Mouse (Mus musculus) ES-Bruce4 (cell line): Measurements from ENCODE around the gene Tssk6. TPM values are rescaled to one million over a fixed set of nuclear protein-coding genes. Genes with fewer than 3 reads are reported as not detected.

Experiments used
- H3K27ac ChIP-seq: 2 replicates; pipeline ENCODE4 v1.5.1; 2012; ENCODE audit warnings: low read length, inconsistent platforms; ENCODE audit not compliant: insufficient read depth
- H3K27me3 ChIP-seq: 2 replicates; pipeline ENCODE4 v1.6.1; 2012; ENCODE audit warnings: mild to moderate bottlenecking, low read length, inconsistent platforms; ENCODE audit not compliant: control insufficient read depth, poor library complexity, insufficient read depth, severe bottlenecking
- H3K36me3 ChIP-seq: 2 replicates; pipeline ENCODE4 v1.6.1; 2012; ENCODE audit warnings: inconsistent platforms, mild to moderate bottlenecking, low read length, moderate library complexity; ENCODE audit not compliant: control insufficient read depth, poor library complexity, insufficient read depth, severe bottlenecking
- H3K4me1 ChIP-seq: one replicate; pipeline ENCODE4 v1.8.1; 2011; ENCODE audit warnings: low read length; ENCODE audit not compliant: control insufficient read depth, insufficient read depth
- H3K4me3 ChIP-seq: 2 replicates; pipeline ENCODE4 v1.5.1; 2011; ENCODE audit warnings: low read depth, mild to moderate bottlenecking, low read length
- H3K9ac ChIP-seq: 2 replicates; pipeline ENCODE4 v1.6.1; 2012; ENCODE audit warnings: low read depth, mild to moderate bottlenecking, inconsistent platforms; ENCODE audit not compliant: poor library complexity, severe bottlenecking
- H3K9me3 ChIP-seq: replicated peaks from 2 replicates; pipeline ENCODE4 v1.6.1; 2012; ENCODE audit warnings: mild to moderate bottlenecking, low read length, inconsistent platforms; ENCODE audit not compliant: control insufficient read depth, poor library complexity, insufficient read depth, severe bottlenecking
- CTCF ChIP-seq: IDR thresholded peaks from one replicate; pipeline ENCODE4 v1.8.1; 2011; ENCODE audit warnings: low read depth, low read length
- EP300 ChIP-seq: IDR thresholded peaks from 2 replicates; pipeline ENCODE4 v1.6.1; 2011; ENCODE audit warnings: low read depth, low read length; ENCODE audit not compliant: insufficient read depth
- POLR2A ChIP-seq: IDR thresholded peaks from one replicate; pipeline ENCODE4 v1.8.1; 2011; ENCODE audit warnings: low read length; ENCODE audit not compliant: insufficient read depth
- polyA plus RNA-seq: library from polyadenylated mRNA; stranded (reverse); fragments of >200 nt; gene quantifications from 2 replicates; pipeline ENCODE4 v1.2.4, GENCODE M21; 2011; ENCODE audit warnings: low read depth; ENCODE audit not compliant: missing spikeins, insufficient read depth, insufficient read length

Gene Tssk6
- polyA plus RNA-seq, 1 experiment, result not detected

DNA sequence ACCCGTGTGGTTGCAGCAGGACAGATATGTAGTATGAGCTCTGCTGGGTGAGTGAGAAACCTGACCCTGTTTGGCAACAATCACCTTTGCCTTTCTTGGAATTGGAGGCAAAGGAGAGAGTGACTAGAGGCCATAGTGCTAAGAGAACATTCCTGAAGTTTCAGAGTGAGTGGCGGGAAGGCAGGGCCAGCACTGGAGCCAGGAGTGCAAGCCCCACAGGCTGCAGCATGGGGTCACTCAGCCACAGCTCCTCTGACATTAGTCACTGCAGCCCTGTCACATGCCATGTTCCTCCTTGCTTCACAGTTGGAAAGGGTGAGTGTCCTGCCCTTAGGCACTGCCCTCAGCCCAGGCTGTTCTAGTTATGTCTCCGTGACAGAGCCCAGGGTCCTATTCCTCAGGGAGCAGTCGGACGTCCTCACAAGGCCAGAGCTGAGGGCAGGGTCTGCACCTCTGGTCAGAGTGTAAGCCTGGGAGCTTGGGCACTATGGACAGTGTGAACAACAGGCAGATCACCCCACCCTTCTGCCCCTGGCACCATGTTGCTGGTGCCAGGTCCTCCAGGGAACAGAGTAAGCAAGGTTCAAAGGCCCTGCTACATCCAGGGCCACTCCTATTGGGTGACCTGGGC is 34.2 kb upstream of the Tssk6 start:
- Histone ChIP-seq H3K4me3 (no peak overlapping the region), H3K27me3 (no peaks in the 10 kb centered on the region), H3K9me3 (no peaks in the 10 kb centered on the region), H3K9ac (no peak overlapping the region), H3K4me1 (no peaks in the 10 kb centered on the region), H3K27ac (no peak overlapping the region), H3K36me3 (no peaks in the 10 kb centered on the region)
- TF ChIP-seq POLR2A, result no peak
- no peak for TF ChIP-seq EP300
- no peak for TF ChIP-seq CTCF

GRCm38 (mm10) chr8:69870003-69870765 is 31.8 kb upstream of the Tssk6 start:
- H3K4me3 ChIP-seq, result no peak overlapping the region
- no peaks in the 10 kb centered on the region for H3K9me3 ChIP-seq
- TF ChIP-seq POLR2A, result no peak
- no peak for TF ChIP-seq EP300
- TF ChIP-seq CTCF, result no peak
- H3K9ac ChIP-seq, result no peak overlapping the region
- no peak overlapping the region for H3K27ac ChIP-seq
- no peaks in the 10 kb centered on the region for H3K36me3 ChIP-seq
- H3K27me3 ChIP-seq, result no peaks in the 10 kb centered on the region
- H3K4me1 ChIP-seq, result no peaks in the 10 kb centered on the region

DNA sequence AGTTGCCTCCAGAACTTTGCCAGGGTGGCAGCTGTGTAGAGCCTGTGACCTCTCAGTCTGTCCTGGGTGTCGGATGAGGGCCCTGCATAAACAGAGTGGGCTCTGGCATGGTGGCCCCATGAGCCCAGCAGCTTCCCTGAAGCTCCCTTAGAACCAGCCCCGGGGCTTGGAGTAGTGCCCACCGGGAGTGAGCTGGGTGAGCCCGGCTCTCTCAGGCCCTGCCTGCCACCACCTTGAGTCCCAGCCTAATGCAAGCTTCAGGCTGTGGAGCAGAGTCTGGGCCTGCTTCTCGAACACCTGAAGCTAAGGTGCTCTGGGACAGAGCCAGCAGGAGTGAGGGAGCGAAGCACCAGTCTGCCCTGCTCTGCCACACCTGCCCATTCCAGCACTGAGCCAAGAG is 31.1 kb upstream of the Tssk6 start:
- no peaks in the 10 kb centered on the region for H3K27me3 ChIP-seq
- no peaks in the 10 kb centered on the region for H3K36me3 ChIP-seq
- TF ChIP-seq EP300 (no peak), CTCF (no peak), POLR2A (no peak)
- H3K27ac ChIP-seq, result no peak overlapping the region
- H3K9ac ChIP-seq, result no peak overlapping the region
- no peak overlapping the region for H3K4me3 ChIP-seq
- H3K4me1 ChIP-seq, result no peaks in the 10 kb centered on the region
- no peaks in the 10 kb centered on the region for H3K9me3 ChIP-seq

GRCm38 (mm10) chr8:69874155-69874554 is 27.8 kb upstream of the Tssk6 start:
- no peak for TF ChIP-seq EP300
- TF ChIP-seq CTCF, result peak; percentile 53
- Histone ChIP-seq H3K9ac (no peak overlapping the region), H3K4me3 (no peak overlapping the region), H3K4me1 (no peaks in the 10 kb centered on the region), H3K27me3 (no peaks in the 10 kb centered on the region), H3K27ac (no peak overlapping the region), H3K9me3 (no peaks in the 10 kb centered on the region), H3K36me3 (no peaks in the 10 kb centered on the region)

GRCm38 (mm10) chr8:69874654-69875053 is 27.3 kb upstream of the Tssk6 start:
- no peak for TF ChIP-seq CTCF
- TF ChIP-seq EP300, result no peak
- TF ChIP-seq POLR2A, result no peak
- Histone ChIP-seq H3K36me3 (no peaks in the 10 kb centered on the region), H3K9ac (no peak overlapping the region), H3K27me3 (no peaks in the 10 kb centered on the region), H3K9me3 (no peaks in the 10 kb centered on the region), H3K27ac (no peak overlapping the region), H3K4me3 (no peak overlapping the region), H3K4me1 (no peaks in the 10 kb centered on the region)

GRCm38 (mm10) chr8:69876097-69876496 is 25.9 kb upstream of the Tssk6 start:
- TF ChIP-seq POLR2A (no peak), CTCF (no peak), EP300 (no peak)
- H3K9me3 ChIP-seq, result no peaks in the 10 kb centered on the region
- 0 out of 2 replicates have a peak, but pooled peaks cover 5% of the 10 kb centered on the region for H3K27me3 ChIP-seq
- no peaks in the 10 kb centered on the region for H3K36me3 ChIP-seq
- H3K9ac ChIP-seq, result no peak overlapping the region
- H3K4me1 ChIP-seq, result no peaks in the 10 kb centered on the region
- no peak overlapping the region for H3K4me3 ChIP-seq
- H3K27ac ChIP-seq, result no peak overlapping the region
